Mouse (Mus musculus): Measurements from ENCODE around the gene Fam13c.

- TF ChIP-seq CTCF (IDR thresholded peaks at IDR 0.05; ENCODE audit: borderline replicate concordance, insufficient read depth, low read length) (no peak), POLR2A (IDR thresholded peaks at IDR 0.05; ENCODE audit: low read depth, low read length) (peak; percentile 48; the same call in 1 of the 2 replicates)
Observed at GRCm38 (mm10) chr10:70440639-70441461, 569 bp downstream of the Fam13c start.

Measured in embryonic fibroblast, embryonic 13.5 days (primary cell).